Mouse (Mus musculus): Measurements from ENCODE around the gene Wdfy1.
A peak's percentile ranks its signal among the peaks of the same experiment; 100 is the strongest.

Gene Wdfy1

GRCm38 (mm10) chr1:79760656-79761055 is 15.3 kb downstream of the Wdfy1 start:
- DNase-seq: peak; percentile 27

GRCm38 (mm10) chr1:79759436-79759972 is 16.4 kb downstream of the Wdfy1 start:
- DNase-seq: no peak

GRCm38 (mm10) chr1:79759006-79759405 is 16.9 kb downstream of the Wdfy1 start:
- no peak for DNase-seq

- DNase-seq: no peak
Observed at GRCm38 (mm10) chr1:79757597-79757996, 18.3 kb downstream of the Wdfy1 start.

- DNase-seq: no peak
Observed at GRCm38 (mm10) chr1:79757161-79757560, 18.8 kb downstream of the Wdfy1 start.

GRCm38 (mm10) chr1:79756417-79756816 is 19.5 kb downstream of the Wdfy1 start:
- no peak for DNase-seq

- DNase-seq: no peak
Observed at GRCm38 (mm10) chr1:79755376-79755775, 20.6 kb downstream of the Wdfy1 start.

GRCm38 (mm10) chr1:79754936-79755335 is 21.0 kb downstream of the Wdfy1 start:
- no peak for DNase-seq

- no peak for DNase-seq
Observed at GRCm38 (mm10) chr1:79753456-79753855, 22.5 kb downstream of the Wdfy1 start.

- DNase-seq: no peak
Observed at GRCm38 (mm10) chr1:79752714-79753340, 23.1 kb downstream of the Wdfy1 start.

GRCm38 (mm10) chr1:79752015-79752695 is 23.8 kb downstream of the Wdfy1 start:
- DNase-seq: no peak

- DNase-seq: no peak
Observed at GRCm38 (mm10) chr1:79751186-79751585, 24.8 kb downstream of the Wdfy1 start.

- no peak for DNase-seq
Observed at GRCm38 (mm10) chr1:79746056-79746455, 29.9 kb downstream of the Wdfy1 start.

GRCm38 (mm10) chr1:79743385-79743784 is 32.6 kb downstream of the Wdfy1 start:
- no peak for DNase-seq

GRCm38 (mm10) chr1:79742949-79743348 is 33.0 kb downstream of the Wdfy1 start:
- DNase-seq: no peak

- no peak for DNase-seq
Observed at GRCm38 (mm10) chr1:79741002-79741401, 34.9 kb downstream of the Wdfy1 start.

GRCm38 (mm10) chr1:79739726-79740125 is 36.2 kb downstream of the Wdfy1 start:
- DNase-seq: no peak

GRCm38 (mm10) chr1:79736408-79736807 is 39.5 kb downstream of the Wdfy1 start:
- no peak for DNase-seq

GRCm38 (mm10) chr1:79734794-79735193 is 41.1 kb downstream of the Wdfy1 start:
- no peak for DNase-seq

- DNase-seq: no peak
Observed at GRCm38 (mm10) chr1:79714152-79714923, 61.6 kb downstream of the Wdfy1 start.

GRCm38 (mm10) chr1:79713081-79713480 is 62.9 kb downstream of the Wdfy1 start:
- no peak for DNase-seq

- no peak for DNase-seq
Observed at GRCm38 (mm10) chr1:79711147-79712126, 64.5 kb downstream of the Wdfy1 start.
